Mouse (Mus musculus) heart, postnatal 25 days (tissue): ENCODE measurements around the gene Sema4a. TPM values are rescaled to one million over a fixed set of nuclear protein-coding genes. Genes with fewer than 3 reads are reported as not detected.

ENCODE experiments used
- DNase-seq: peaks from one replicate; pipeline ENCODE4 v3.0.0; 2022; ENCODE audit warnings: low spot score
- intact Hi-C: fragments of 180-260 bp; cut with DNase I; formaldehyde crosslinking; loops from one replicate; pipeline ENCODE4 v1.15.1; 2025
- total RNA-seq, 2 experiments: library from RNA; stranded (reverse); gene quantifications; 2 replicates each; pipeline ENCODE4 v1.2.3; 2021

The Sema4a gene
- total RNA-seq, 2 experiments from 2014 or later, result 1.9 to 3.7 TPM

DNA sequence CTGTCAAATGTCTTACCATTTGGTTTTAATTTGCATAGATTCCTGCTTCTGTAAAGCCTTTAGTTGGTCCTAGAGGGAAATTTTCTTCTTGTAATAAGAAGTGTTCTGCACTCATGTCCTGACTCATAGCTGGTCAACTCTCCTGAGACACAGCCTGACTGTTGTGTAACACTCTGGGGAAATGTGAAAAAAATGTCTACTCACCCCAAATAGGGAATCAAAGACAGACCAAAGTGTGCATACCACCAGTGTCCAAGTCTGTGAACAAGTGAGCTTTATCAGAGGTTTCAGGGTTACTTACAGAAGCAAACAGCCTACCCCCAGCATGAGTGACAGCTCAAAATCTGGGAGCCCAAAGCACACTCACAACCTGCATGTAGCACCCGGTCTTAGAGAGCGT, 4.1 kb upstream of the Sema4a start:
- no peak for DNase-seq
- intact Hi-C loops, result no loop called here

DNA sequence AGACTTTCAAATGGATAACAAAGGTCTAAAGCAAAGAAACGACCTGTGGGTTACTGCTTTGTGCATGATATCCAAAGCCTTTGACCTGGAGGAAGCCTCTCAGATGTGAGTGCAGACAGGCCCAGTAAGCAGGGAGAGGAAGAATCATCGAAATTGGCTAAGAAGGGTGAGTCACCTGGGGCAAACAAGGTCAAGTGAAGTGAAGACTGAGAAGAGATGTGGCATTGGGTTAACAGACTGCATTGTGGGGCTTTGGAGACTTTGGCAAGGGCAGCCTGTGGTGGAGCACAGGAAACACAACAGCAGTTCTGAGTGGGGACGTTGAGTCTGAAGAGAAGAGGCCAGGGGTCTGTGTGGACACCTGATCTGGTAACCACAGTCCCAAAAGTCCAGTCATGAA, 3.4 kb upstream of the Sema4a start:
- DNase-seq, result no peak
- intact Hi-C loops, result no loop called here

DNA sequence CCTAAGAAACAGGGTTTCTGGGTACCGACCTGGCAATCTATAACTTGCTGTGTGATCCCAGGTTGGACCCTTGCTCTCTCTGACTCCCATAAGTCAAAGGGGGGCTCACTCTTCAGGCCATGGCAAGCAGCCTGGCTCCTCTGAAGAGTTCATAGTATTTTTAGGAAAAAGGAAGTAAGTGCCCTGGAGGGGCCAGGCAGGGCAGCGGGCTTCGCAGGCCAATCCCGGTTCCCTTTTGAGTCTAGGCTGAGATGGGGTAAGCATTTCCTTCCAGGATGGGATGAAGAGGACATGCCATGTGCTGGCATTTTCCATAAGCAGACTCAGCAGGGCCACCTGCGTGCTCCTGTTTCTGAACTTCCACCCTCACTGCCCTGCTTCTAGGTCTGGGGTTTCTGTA, 953 bp downstream of the Sema4a start:
- intact Hi-C loops, result no loop called here
- DNase-seq, result no peak

DNA sequence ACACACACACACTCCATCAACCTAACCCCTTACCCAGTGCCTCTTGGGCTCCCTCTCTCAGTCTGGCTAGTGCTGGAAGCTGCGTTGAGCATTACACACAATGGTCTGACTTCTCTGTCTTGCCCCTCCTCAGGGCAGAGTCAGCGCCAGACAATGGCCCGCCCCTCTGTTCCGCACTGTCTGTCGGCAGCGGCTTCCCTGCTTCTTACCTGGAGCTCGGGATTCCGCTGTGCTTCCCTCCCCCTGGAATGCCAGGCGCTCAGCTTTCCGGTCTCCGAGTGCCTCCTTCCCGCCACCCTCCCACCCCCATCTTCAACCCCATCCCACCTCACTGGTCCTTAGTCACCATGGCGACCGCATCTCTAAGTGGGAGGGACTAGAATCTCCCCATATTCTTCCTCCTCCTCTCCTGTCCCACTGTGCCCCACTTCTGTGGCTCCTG, 2.2 kb downstream of the Sema4a start:
- intact Hi-C loops, result no loop called here
- no peak for DNase-seq

DNA sequence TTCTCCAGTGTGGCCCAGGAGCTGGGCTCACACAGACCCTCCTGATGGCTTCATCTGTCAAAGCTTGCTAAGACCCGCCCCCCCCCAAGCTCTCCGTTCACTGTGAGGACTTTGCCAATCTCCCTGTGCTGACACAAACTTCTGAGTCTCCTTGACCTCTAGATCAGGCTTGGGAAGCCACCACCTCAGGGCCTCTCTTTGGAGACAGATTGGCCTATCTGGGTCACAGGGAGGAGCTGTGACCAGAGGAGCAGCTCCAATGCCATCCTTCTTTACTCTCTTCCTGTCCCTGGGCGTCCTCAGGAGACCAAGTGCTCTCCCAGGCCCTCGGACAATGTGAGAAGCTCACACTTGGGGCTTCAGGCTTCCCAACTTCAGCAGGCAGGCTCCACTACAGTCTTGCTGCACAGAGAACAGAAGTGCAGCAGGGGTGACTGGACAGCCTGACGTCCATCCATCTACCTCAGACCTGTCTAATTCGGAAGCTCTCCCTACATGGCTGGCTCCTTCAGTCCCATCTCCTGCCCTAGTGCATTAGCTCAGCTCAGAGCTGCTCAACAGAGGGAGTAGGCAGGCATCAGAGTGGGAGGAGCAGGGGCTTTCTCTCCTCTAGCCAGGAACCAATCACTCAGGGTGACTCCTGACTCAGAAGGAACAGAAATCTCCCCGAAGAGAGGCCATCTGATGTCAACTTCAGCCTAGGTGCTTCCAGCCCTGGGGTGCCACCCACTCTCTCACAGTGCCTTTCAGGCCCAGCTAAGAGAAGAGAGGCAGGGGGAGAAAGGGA, 4.0 kb downstream of the Sema4a start:
- no peak for DNase-seq
- intact Hi-C loops, result no loop called here

DNA sequence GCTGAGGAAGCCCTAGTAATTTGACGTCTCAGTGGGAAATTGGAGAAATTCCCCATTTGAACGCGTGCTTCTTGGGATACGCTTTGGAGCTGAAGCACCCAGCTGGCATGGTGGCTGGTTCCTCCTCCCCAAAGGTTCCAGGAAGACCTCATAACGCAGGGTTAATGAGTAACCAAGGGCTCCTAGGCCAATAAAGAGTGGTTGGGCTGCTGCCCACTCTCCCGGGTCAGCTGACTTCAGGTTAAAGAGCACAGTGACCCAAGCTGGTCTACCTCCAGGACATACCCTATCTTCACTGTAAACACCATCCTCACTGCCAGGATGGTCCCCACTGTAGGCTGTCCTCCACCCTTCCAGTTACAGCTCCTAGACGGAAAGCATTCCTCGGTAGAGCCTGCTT, 4.7 kb downstream of the Sema4a start:
- no peak for DNase-seq
- intact Hi-C loops, result no loop called here

DNA sequence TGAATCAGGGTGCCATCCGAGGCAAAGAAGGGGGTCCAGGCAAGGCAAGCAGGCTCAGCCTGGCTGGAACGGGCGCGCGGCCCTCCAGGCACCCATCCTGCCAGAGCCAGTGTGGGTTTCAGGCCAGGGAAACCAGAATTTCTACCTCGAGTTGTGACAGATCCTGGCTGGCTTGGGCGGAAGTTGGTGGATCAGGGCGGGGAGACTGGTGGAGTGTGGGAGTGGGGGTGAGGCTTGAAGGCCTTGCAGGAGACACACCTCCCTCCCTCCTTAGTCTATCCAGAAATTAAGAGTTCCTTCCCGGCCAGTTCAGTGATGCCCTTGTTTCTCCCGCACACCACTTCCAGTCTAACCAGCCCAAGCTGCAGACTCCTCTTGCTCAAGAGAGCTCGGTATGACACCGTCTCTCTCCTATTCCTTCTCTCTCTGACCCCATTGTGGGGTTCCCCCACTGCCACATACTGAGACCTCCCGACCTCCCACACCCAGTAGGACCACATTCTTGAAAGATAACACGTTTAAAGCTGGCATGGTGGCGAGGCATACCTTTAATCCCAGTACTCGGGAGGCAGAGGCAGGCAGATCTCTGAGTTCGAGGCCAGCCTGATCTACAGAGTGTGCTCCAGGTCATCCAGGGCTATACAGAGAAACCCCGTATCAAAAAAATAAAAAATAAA, 5.3 kb downstream of the Sema4a start:
- intact Hi-C loops, result no loop called here
- no peak for DNase-seq

DNA sequence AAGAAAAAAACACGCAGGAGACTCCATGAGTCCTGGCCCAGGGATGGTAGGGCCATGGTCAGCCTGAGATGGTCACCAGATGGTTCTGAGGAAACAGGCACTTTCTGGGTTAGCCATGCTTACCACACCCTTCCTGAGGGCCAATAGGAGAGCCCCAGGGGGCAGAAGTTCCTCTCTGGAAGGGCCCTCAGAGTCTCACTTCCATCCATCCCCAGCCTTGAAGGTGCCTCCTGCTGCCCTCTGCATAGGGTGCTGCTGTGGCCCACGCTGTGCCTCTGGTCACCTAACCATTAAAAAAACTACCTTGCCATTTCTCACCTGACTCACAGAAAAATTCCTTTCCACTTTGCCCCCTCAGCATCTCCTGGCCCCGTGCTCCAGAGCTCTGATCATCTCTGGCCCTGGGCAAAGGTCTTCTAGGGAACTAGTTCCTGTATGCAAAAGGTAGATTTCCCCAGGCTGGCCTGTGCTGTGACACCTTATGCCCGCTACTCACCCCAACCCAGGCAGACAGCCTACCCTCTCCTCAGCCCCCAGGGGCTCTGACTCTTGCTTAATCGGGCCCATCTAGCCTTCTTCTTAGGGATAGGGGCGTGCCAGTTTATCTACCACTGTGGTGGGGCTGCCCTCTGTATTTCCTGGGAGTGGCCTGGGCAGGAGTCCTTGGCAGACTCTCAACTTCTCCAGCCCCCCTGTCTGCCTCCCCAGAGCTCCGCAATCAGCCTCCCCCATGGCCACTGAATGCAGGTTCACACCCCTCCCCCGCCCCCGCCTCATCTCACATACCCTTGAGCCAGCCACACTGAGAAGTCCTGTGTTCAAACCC, 6.0 kb downstream of the Sema4a start:
- intact Hi-C loops, result no loop called here
- no peak for DNase-seq

DNA sequence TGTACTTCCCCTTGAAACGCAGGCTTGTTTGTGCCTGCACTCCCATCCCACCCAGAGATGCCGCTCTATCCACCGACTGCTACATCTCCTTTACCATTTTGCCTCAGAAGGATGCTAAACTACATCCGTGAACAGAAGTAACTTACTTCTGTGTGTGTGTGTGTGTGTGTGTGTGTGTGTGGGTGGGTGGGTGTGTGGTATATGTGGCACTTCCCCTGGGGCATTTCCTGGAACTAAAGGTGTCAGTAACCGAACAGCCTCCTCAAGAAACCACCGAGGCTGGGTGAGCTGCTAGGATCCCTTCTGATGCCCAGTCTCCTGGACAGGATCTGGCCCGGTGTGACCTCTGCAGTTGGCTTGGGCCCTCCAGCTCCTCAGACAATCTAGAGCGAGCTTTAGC, 7.0 kb downstream of the Sema4a start:
- intact Hi-C loops, result no loop called here
- DNase-seq, result no peak

DNA sequence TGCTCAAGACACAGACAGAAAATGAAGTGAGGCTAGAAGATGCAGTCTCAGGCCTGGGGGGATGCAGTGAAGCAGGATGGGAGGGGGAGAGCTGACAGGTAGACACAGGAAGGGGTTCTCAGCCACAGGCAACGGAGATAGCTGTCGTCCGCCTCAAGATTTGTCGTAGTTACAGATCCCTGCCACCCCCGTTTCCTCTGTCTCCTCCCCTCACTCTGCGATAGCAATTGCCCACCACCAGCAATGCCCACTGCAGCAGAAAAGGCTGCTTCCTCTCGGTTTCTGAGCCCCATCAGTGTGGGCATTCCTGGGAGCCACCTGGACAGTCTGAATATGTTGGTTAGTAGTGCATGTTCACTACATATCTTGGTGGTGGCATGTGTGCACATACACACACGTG, 7.6 kb downstream of the Sema4a start:
- DNase-seq, result no peak
- intact Hi-C loops, result no loop called here

DNA sequence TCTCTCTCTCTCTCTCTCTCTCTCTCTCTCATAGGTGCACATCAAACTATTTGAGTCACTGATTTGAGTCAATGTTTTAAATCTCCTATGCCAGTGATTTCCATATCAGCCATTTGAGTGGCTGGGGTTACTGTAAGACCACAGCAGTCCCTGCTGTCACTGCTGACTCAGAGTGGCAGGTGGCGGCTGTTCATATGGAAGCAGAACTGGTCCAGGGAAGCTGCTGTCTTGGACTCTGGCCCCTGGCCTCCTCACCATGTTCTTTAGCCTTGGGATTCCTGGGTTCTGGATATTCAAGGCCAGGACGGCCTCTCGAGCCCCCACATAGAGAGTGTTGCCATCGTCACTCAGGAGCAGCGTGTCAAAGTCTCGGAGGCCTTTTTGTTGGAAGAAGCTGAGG, 8.3 kb downstream of the Sema4a start:
- DNase-seq, result no peak

DNA sequence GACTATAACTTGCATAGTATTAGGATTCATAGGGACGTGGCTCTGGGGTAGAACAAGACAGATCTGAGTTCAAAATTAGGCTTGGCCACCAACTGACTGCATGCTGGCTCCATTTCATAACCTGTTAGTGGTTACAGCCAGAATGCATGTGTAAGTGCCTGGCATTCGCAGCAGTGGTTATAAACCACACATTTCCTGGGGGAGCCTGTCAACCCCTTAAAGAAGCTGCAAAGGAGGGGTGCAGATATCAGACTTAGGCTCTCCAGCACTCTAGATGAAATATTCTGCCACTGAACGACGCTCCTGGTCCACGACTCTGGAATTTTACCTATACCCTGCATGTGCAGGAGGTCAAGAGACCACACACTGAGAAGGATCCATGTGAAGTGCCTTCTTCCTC, 8.7 kb downstream of the Sema4a start:
- intact Hi-C loops, result no loop called here
- DNase-seq, result no peak

More for the DNA sequence above, 8.3 kb downstream of the Sema4a start:
- intact Hi-C loops, result no loop called here

DNA sequence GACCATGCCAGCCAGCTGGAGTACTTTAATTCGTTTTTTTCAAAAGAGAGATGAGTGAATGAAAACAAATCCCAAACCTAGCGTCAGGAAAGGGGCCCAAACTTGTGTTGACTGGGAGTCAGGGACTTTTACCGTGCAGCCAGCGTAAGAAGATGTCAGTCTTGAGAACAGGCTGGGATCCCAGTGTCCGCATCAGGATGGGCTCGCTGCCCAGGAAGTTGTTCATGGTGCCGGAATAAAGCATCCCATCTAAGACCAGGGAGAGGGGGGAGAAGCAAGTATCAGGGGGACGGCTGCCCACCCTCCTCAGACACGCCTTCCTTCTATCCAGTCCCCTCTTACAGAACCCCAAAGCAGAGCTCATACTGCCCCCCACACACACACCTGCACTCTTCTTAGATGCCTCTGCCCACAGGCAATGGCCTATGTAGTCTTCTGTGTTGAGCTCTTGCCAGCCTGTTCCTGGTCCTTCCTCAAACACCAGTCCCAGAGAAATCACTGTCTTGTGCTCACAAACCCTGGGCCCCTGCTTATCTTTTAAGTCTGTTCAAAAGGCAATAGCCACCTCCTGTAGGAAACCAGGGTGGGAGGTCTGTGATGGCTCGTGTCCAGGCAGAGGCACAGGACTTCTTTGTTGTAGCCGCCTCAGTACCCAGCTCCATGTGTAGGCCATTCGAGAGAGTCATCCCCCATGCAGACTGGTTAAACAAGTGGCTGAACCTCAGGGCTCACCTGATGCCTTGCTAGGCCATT, 10.4 kb downstream of the Sema4a start:
- no peak for DNase-seq
- intact Hi-C loops, result no loop called here

DNA sequence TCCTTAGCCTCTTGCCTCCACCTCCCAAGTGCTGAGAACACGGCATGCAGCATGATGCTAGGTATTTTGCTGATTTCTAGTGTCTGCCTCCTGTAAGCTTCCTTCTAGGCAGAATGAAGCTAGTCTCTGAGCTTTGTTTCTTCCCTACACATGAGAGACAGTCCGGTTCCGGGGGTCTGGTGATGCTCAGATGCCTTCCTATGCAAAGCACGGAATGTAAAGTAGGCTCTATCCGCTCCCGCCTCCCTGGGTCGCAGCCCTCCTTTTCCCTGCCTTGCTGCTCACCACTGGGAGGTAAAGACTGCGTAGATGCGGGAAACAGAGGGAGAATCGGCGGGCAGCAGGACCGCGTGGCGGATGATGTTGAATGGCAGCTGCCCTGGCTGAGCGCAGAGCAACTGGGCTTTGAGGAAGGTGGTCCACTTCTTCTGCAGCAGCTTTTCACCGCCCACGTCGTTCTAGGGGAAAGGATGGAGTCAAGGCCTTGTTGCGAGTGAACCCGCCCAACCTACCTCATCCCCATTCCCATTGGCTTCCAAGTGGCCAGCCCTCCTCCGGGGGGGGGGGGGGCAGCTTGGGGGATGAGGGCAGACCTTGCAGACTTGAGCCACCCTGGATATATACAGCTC, 11.5 kb downstream of the Sema4a start:
- intact Hi-C loops, result no loop called here
- no peak for DNase-seq

DNA sequence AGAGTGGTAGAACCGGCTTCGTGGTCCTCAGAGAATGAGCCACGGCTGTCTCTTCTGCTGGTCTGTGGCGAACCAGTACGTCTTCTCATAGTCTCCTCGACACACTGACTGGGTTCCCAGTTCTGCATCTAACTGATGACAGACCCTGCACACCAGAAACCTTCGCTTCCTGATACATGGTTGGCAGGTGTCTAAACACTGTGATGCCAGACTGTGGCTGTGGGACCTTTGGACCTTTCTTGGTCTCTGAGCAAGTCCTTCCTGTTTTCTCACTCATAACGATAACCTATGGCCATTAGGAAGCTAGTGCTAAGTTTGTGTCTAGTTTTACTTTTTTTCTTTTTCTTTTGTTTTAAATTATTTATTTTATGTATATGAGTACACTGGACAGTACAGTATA, 12.5 kb downstream of the Sema4a start:
- no peak for DNase-seq

DNA sequence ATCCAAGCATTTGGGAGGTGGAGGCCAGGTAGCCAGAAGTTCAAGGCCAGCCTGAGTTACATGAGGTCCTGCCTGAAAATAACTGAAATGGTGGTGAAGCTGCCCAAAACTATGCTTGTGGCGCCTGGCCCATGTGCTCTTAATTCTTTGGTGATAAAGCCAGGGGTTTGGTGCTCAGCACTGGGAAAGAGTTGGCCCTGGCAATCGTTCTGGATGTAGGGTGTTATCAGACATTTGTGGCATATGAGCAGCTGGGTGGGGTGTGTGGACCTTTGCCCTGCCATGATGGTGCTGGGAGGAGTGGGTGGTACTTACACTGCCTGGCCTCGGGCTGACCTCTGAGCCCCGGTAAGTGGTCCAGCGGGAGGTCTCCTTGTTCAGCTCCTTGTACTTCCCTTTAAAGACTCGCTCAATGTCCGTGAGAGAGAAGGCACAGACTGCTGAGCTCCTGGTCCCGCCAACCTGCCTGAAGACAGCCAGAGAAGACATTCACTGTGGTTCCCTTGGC, 13.3 kb downstream of the Sema4a start:
- no peak for DNase-seq
- intact Hi-C loops, result no loop called here

More for the DNA sequence above, 12.5 kb downstream of the Sema4a start:
- intact Hi-C loops, result no loop called here

DNA sequence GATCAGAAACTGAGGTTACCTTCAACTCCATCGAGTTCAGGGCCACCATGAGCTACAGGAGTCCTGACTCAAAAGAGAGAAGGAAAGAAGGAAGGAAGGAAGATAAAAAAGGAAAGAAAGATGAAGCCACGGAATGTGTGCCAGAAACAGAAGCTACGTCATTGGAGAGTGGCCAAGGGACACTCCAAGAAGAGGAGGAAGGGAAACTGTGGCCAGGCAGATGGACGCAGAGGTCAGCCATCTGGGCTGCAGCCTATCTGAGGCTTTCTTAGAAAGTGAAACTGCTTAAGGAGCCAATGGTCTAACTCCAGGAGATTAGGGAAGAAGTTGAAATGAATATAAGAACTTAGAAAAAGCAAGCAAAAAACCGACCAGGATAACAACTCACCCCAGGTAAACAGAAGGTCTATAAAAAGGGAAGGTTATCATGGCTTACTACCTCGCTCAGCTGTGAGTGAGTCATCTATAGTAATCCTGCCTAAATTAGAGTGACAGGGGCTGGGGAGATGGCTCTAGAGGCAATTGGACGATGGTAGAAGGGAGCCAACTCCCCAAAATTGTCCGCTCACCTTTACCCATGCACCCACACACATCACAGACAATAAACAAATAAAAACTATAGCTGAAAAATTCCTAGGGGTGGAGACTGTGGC, 14.4 kb downstream of the Sema4a start:
- intact Hi-C loops, result no loop called here
- DNase-seq, result no peak

DNA sequence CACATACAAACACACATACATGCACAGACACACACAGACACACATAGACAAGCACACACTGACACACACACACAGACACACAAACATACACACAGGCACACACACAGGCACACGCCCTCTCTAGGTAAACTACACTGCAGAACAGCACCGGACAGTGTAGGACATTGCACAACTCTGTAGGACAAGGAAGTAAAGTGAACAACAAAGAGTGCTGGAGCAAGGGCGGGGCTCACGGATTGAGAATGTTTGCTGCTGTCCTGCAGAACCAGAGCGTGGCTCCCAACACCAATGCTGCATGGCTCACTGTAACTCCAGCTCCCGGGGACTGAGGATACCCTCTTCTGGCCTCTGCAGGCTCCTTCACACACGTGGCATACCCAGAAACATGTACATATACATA, 18.1 kb downstream of the Sema4a start:
- intact Hi-C loops, result no loop called here
- no peak for DNase-seq

DNA sequence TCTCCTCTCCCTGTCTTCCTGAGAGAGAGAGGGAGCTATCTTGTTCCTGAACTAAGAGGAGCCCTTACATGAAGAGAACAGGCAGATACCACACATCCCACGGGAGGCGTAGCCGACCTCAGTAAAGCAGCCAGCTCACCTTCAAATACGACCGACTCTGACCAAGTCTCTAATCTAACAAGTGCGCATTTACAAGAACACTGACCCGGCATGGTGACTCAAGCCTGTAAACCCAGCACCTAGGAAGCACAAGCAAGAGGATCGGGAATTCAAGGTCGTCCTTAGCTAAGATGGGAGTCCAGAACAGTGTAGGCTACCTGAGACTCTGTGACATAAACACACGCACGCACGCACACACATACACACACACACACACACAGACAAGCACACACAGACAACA, 18.5 kb downstream of the Sema4a start:
- intact Hi-C loops, result no loop called here
- no peak for DNase-seq
